Mouse (Mus musculus): ENCODE measurements at regions not wholly inside any gene's neighbourhood (a gene's known extent, or its start where the extent isn't known, plus 50 kb on each side); places are given as distances from the start of the nearest gene placed in this dataset.

- DNase-seq (ENCODE audit: low read depth in 3 of 3, low spot score in 3 of 3) (no peak), ATAC-seq (ENCODE audit: insufficient read depth) (no peak)
- no peak overlapping the region for H3K4me2 ChIP-seq (ENCODE audit: low read depth)
- no peak for TF ChIP-seq EP300 (IDR thresholded peaks at IDR 0.05; ENCODE audit: low read depth)
- TF ChIP-seq CTCF (IDR thresholded peaks at IDR 0.05; ENCODE audit: low read depth), result no peak
- H3K36me3 ChIP-seq (replicated peaks; ENCODE audit: control insufficient read depth, insufficient read depth, low read depth), result no peaks in the 10 kb centered on the region
- H3K27me3 ChIP-seq (ENCODE audit: control insufficient read depth, insufficient read depth, low read length), result no peaks in the 10 kb centered on the region; the same call in 1 of the 2 replicates
- no peak overlapping the region for H3K9ac ChIP-seq (replicated peaks)
- no peaks in the 10 kb centered on the region; a peak in 1 of 4 replicates for H3K4me1 ChIP-seq (replicated peaks; ENCODE audit: control insufficient read depth in 2 of 2, insufficient read depth in 2 of 2, low read length in 1 of 2)
- no peak overlapping the region for H3K4me3 ChIP-seq (ENCODE audit: insufficient read depth in 1 of 2, low read depth in 2 of 2, low read length in 2 of 2)
- no peak overlapping the region for H3K27ac ChIP-seq
- WGBS (ENCODE audit: insufficient replicate concordance), result 30% methylated on average over 4 of the region's 4 CpGs
- no peaks in the 10 kb centered on the region for H3K9me3 ChIP-seq (ENCODE audit: control insufficient read depth, low read length)
Measured at GRCm38 (mm10) chr11:111843728-111844258, 777.8 kb downstream of the Kcnj2 start.

- no peak overlapping the region for H3K4me2 ChIP-seq (ENCODE audit: low read depth)
- no peak for DNase-seq (ENCODE audit: low read depth in 3 of 3, low spot score in 3 of 3)
- H3K27me3 ChIP-seq (ENCODE audit: control insufficient read depth, insufficient read depth, low read length), result no peaks in the 10 kb centered on the region; the same call in 1 of the 2 replicates
- no peaks in the 10 kb centered on the region for H3K9me3 ChIP-seq (ENCODE audit: control insufficient read depth, low read length)
- no peaks in the 10 kb centered on the region; a peak in 1 of 4 replicates for H3K4me1 ChIP-seq (replicated peaks; ENCODE audit: control insufficient read depth in 2 of 2, insufficient read depth in 2 of 2, low read length in 1 of 2)
- TF ChIP-seq EP300 (IDR thresholded peaks at IDR 0.05; ENCODE audit: low read depth) (no peak), CTCF (IDR thresholded peaks at IDR 0.05; ENCODE audit: low read depth) (no peak)
- no peak overlapping the region for H3K9ac ChIP-seq (replicated peaks)
- H3K36me3 ChIP-seq (replicated peaks; ENCODE audit: control insufficient read depth, insufficient read depth, low read depth), result no peaks in the 10 kb centered on the region
- WGBS (ENCODE audit: insufficient replicate concordance), result 37% methylated on average over 7 of the region's 7 CpGs
- ATAC-seq (ENCODE audit: insufficient read depth), result no peak
- no peak overlapping the region for H3K27ac ChIP-seq
- no peak overlapping the region for H3K4me3 ChIP-seq (ENCODE audit: insufficient read depth in 1 of 2, low read depth in 2 of 2, low read length in 2 of 2)
Measured at GRCm38 (mm10) chr11:111844382-111845027, 778.5 kb downstream of the Kcnj2 start.

GRCm38 (mm10) chr11:111857288-111857687 is 791.3 kb downstream of the Kcnj2 start:
- DNase-seq (ENCODE audit: low read depth in 3 of 3, low spot score in 3 of 3), result no peak
- 48% methylated on average over 2 of the region's 2 CpGs for WGBS (ENCODE audit: insufficient replicate concordance)
- H3K36me3 ChIP-seq (replicated peaks; ENCODE audit: control insufficient read depth, insufficient read depth, low read depth), result no peaks in the 10 kb centered on the region

GRCm38 (mm10) chr11:111858111-111858510 is 792.1 kb downstream of the Kcnj2 start:
- WGBS (ENCODE audit: insufficient replicate concordance), result 35% methylated on average over 5 of the region's 5 CpGs
- no peak overlapping the region for H3K9ac ChIP-seq (replicated peaks)
- no peaks in the 10 kb centered on the region for H3K36me3 ChIP-seq (replicated peaks; ENCODE audit: control insufficient read depth, insufficient read depth, low read depth)
- H3K27me3 ChIP-seq (ENCODE audit: control insufficient read depth, insufficient read depth, low read length), result no peaks in the 10 kb centered on the region
- no peak for TF ChIP-seq EP300 (IDR thresholded peaks at IDR 0.05; ENCODE audit: low read depth)
- H3K27ac ChIP-seq, result no peak overlapping the region
- H3K9me3 ChIP-seq (ENCODE audit: control insufficient read depth, low read length), result no peaks in the 10 kb centered on the region
- ATAC-seq (ENCODE audit: insufficient read depth) (no peak), DNase-seq (ENCODE audit: low read depth in 3 of 3, low spot score in 3 of 3) (no peak)
- H3K4me3 ChIP-seq (ENCODE audit: insufficient read depth in 1 of 2, low read depth in 2 of 2, low read length in 2 of 2), result no peak overlapping the region
- no peaks in the 10 kb centered on the region for H3K4me1 ChIP-seq (replicated peaks; ENCODE audit: control insufficient read depth in 2 of 2, insufficient read depth in 2 of 2, low read length in 1 of 2)
- no peak overlapping the region for H3K4me2 ChIP-seq (ENCODE audit: low read depth)

More at GRCm38 (mm10) chr11:111857288-111857687, 791.3 kb downstream of the Kcnj2 start:
- TF ChIP-seq CTCF (IDR thresholded peaks at IDR 0.05; ENCODE audit: low read depth) (no peak), EP300 (IDR thresholded peaks at IDR 0.05; ENCODE audit: low read depth) (no peak)
- Histone ChIP-seq H3K9me3 (ENCODE audit: control insufficient read depth, low read length) (no peaks in the 10 kb centered on the region), H3K4me2 (ENCODE audit: low read depth) (no peak overlapping the region), H3K9ac (replicated peaks) (no peak overlapping the region), H3K27ac (no peak overlapping the region), H3K27me3 (ENCODE audit: control insufficient read depth, insufficient read depth, low read length) (no peaks in the 10 kb centered on the region), H3K4me3 (ENCODE audit: insufficient read depth in 1 of 2, low read depth in 2 of 2, low read length in 2 of 2) (no peak overlapping the region), H3K4me1 (replicated peaks; ENCODE audit: control insufficient read depth in 2 of 2, insufficient read depth in 2 of 2, low read length in 1 of 2) (no peaks in the 10 kb centered on the region)
- ATAC-seq (ENCODE audit: insufficient read depth), result no peak

GRCm38 (mm10) chr11:111865143-111865542 is 799.2 kb downstream of the Kcnj2 start:
- H3K36me3 ChIP-seq (replicated peaks; ENCODE audit: control insufficient read depth, insufficient read depth, low read depth), result no peaks in the 10 kb centered on the region
- no peaks in the 10 kb centered on the region for H3K9me3 ChIP-seq (ENCODE audit: control insufficient read depth, low read length)
- H3K4me3 ChIP-seq (ENCODE audit: insufficient read depth in 1 of 2, low read depth in 2 of 2, low read length in 2 of 2), result no peak overlapping the region
- no peak overlapping the region for H3K4me2 ChIP-seq (ENCODE audit: low read depth)
- H3K27me3 ChIP-seq (ENCODE audit: control insufficient read depth, insufficient read depth, low read length), result no peaks in the 10 kb centered on the region
- WGBS (ENCODE audit: insufficient replicate concordance), result 28% methylated on average over 1 of the region's 1 CpGs
- DNase-seq (ENCODE audit: low read depth in 3 of 3, low spot score in 3 of 3), result no peak
- H3K4me1 ChIP-seq (replicated peaks; ENCODE audit: control insufficient read depth in 2 of 2, insufficient read depth in 2 of 2, low read length in 1 of 2), result no peaks in the 10 kb centered on the region
- no peak for TF ChIP-seq EP300 (IDR thresholded peaks at IDR 0.05; ENCODE audit: low read depth)
- TF ChIP-seq CTCF (IDR thresholded peaks at IDR 0.05; ENCODE audit: low read depth), result no peak
- no peak overlapping the region for H3K9ac ChIP-seq (replicated peaks)
- no peak overlapping the region for H3K27ac ChIP-seq
- ATAC-seq (ENCODE audit: insufficient read depth), result no peak

All from liver, embryonic 14.5 days (tissue).